Mouse (Mus musculus) brain, embryonic 14.5 days (tissue): Measurements from ENCODE around the gene E2f4.

Experiments used
- CTCF ChIP-seq: fragments of 200-500 bp; IDR thresholded peaks from 2 replicates; pipeline ENCODE4 v1.5.1; 2012; ENCODE audit warnings: inconsistent platforms, mild to moderate bottlenecking, moderate library complexity, borderline replicate concordance; ENCODE audit not compliant: insufficient read depth, insufficient read length; ENCODE audit errors: extremely low read depth
- POLR2A ChIP-seq: fragments of 200-500 bp; IDR thresholded peaks from 2 replicates; pipeline ENCODE4 v1.6.1; 2012; ENCODE audit warnings: mild to moderate bottlenecking, inconsistent platforms, borderline replicate concordance; ENCODE audit not compliant: poor library complexity, insufficient read depth, insufficient read length, severe bottlenecking; ENCODE audit errors: extremely low read depth

DNA sequence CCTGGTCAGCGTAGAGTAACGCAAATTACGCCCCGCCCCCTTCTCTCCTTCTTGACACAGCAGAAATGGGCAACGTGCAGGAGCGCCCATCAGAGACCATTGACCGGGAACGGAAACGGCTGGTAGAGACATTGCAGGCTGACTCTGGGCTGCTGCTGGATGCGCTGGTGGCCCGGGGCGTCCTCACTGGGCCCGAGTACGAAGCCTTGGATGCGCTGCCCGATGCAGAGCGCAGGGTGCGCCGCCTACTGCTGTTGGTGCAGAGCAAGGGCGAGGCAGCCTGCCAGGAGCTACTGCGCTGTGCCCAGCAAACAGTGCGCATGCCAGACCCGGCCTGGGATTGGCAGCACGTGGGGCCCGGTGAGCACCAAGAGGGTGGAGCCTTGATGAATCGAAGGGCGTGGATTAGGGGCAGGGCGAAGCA is 18.5 kb upstream of the E2f4 start:
- no peak for TF ChIP-seq CTCF
- TF ChIP-seq POLR2A = no peak
